Mouse (Mus musculus): ENCODE measurements around the gene 1600002K03Rik. TPM values are rescaled to one million over a fixed set of nuclear protein-coding genes. Genes with fewer than 3 reads are reported as not detected.
"Not testable (repeated sequence)": the region's sequence is repeated elsewhere in the genome, so short reads cannot be mapped to it uniquely, and the experiment has no call there.

Gene 1600002K03Rik
- total and polyA plus RNA-seq, 3 experiments = 5.9 to 6.3 (median 6.0) TPM

GRCm38 (mm10) chr10:80208248-80208647 is 35.5 kb downstream of the 1600002K03Rik start:
- no peak for DNase-seq
- TF ChIP-seq EP300 (IDR thresholded peaks at IDR 0.05; ENCODE audit: insufficient read depth, low read depth, low read length) = no peak
- no peak for TF ChIP-seq POLR2A (IDR thresholded peaks at IDR 0.05; ENCODE audit: insufficient read depth, low read depth, low read length)
- no peak for TF ChIP-seq CTCF (IDR thresholded peaks at IDR 0.05)
- H3K9ac ChIP-seq (ENCODE audit: low read depth, low read length) = no peak overlapping the region
- WGBS = 90% methylated on average over 4 of the region's 4 CpGs
- H3K36me3 ChIP-seq (ENCODE audit: control insufficient read depth, insufficient read depth, low read length) = no peaks in the 10 kb centered on the region
- no peaks in the 10 kb centered on the region for H3K27me3 ChIP-seq (ENCODE audit: control insufficient read depth, insufficient read depth, low read length)
- H3K4me1 ChIP-seq (ENCODE audit: control insufficient read depth, insufficient read depth, low read length) = no peaks in the 10 kb centered on the region
- H3K27ac ChIP-seq = no peak overlapping the region
- no peak overlapping the region for H3K4me3 ChIP-seq
- no peaks in the 10 kb centered on the region for H3K79me2 ChIP-seq (replicated peaks; ENCODE audit: control insufficient read depth, insufficient read depth, low read length)
- intact Hi-C loops (cut with DNase I) = no loop called here

GRCm38 (mm10) chr10:80208841-80209371 is 36.2 kb downstream of the 1600002K03Rik start:
- H3K9ac ChIP-seq (ENCODE audit: low read depth, low read length) = no peak overlapping the region
- no peaks in the 10 kb centered on the region for H3K4me1 ChIP-seq (ENCODE audit: control insufficient read depth, insufficient read depth, low read length)
- no peak for DNase-seq
- H3K27me3 ChIP-seq (ENCODE audit: control insufficient read depth, insufficient read depth, low read length) = no peaks in the 10 kb centered on the region
- TF ChIP-seq CTCF (IDR thresholded peaks at IDR 0.05) = no peak
- no peak for TF ChIP-seq EP300 (IDR thresholded peaks at IDR 0.05; ENCODE audit: insufficient read depth, low read depth, low read length)
- no peak for TF ChIP-seq POLR2A (IDR thresholded peaks at IDR 0.05; ENCODE audit: insufficient read depth, low read depth, low read length)
- no peaks in the 10 kb centered on the region for H3K36me3 ChIP-seq (ENCODE audit: control insufficient read depth, insufficient read depth, low read length)
- no peak overlapping the region for H3K27ac ChIP-seq
- no peak overlapping the region for H3K4me3 ChIP-seq
- no peaks in the 10 kb centered on the region for H3K79me2 ChIP-seq (replicated peaks; ENCODE audit: control insufficient read depth, insufficient read depth, low read length)
- 51% methylated on average over 24 of the region's 24 CpGs for WGBS
- intact Hi-C loops (cut with DNase I) = no loop called here

DNA sequence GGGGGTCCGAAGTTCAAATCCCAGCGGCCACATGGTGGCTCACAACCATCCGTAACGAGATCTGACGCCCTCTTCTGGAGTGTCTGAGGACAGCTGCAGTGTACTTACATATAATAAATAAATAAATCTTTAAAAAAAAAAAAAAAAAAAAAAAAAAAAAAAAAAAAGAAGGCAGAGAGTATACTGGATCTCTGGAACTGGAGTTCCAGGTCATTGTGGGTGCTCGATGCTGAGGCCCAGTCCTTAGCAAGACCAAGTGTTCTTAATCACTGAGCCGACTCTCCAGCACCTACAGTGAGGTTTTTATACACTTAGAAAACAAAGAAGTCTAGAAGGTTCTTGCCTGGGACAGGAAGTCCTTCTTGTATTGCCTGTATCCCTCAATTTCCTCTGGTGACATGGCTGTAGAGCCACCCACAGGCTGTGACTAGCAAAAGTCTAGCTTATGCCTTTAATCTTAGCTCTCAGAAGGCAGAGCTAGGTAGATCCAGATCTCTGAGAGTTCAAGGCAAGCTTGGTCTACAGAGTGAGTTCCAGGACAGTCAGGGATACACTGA is 38.9 kb downstream of the 1600002K03Rik start:
- H3K4me1 ChIP-seq (ENCODE audit: control insufficient read depth, insufficient read depth, low read length); intact Hi-C loops (cut with DNase I); DNase-seq; H3K4me3 ChIP-seq; H3K9ac ChIP-seq (ENCODE audit: low read depth, low read length); H3K27me3 ChIP-seq (ENCODE audit: control insufficient read depth, insufficient read depth, low read length); H3K36me3 ChIP-seq (ENCODE audit: control insufficient read depth, insufficient read depth, low read length); H3K79me2 ChIP-seq (replicated peaks; ENCODE audit: control insufficient read depth, insufficient read depth, low read length); H3K27ac ChIP-seq: not testable (repeated sequence)
- 73% methylated on average over 7 of the region's 7 CpGs for WGBS

DNA sequence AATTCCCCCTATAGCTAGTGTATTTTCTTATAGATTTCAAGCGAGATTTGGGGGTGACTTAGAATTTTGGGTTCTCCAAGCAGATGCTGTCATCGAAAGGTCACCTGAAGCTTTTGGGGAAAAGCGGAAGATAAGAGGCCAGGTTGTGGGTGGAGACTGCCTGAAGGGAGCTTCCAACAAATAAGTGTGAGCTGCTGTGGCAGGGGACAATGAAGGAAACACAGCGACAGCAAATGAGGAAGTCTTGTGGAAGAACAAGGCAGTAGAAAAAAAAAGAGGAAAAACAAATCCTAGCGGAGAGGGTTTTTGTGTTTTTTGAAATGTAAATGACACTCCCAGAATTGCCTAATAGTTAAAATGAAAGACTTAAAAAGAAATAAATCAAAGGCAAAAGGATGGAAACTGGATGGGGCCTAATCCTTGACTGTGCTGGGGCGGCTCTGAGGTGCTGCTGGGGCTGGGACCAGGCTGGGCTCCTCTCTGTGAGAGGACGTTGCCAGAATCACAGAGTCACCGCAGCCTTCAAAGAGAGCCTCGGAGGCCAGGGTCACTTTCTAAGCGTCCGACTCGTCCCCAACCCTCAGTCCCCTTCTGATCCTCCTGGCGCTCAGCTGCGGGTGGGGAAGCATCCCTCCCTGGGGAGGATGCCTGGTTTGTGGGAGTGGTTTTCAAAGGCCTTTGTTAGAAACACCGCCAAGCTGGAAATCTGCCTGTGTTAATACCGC is 42.5 kb downstream of the 1600002K03Rik start:
- DNase-seq = no peak
- H3K27ac ChIP-seq = no peak overlapping the region
- no peak overlapping the region for H3K4me3 ChIP-seq
- intact Hi-C loops (cut with DNase I) = no loop called here
- no peaks in the 10 kb centered on the region for H3K27me3 ChIP-seq (ENCODE audit: control insufficient read depth, insufficient read depth, low read length)
- no peaks in the 10 kb centered on the region for H3K79me2 ChIP-seq (replicated peaks; ENCODE audit: control insufficient read depth, insufficient read depth, low read length)
- TF ChIP-seq EP300 (IDR thresholded peaks at IDR 0.05; ENCODE audit: insufficient read depth, low read depth, low read length) = no peak
- no peak for TF ChIP-seq POLR2A (IDR thresholded peaks at IDR 0.05; ENCODE audit: insufficient read depth, low read depth, low read length)
- no peak for TF ChIP-seq CTCF (IDR thresholded peaks at IDR 0.05)
- no peaks in the 10 kb centered on the region for H3K4me1 ChIP-seq (ENCODE audit: control insufficient read depth, insufficient read depth, low read length)
- WGBS = 42% methylated on average over 16 of the region's 16 CpGs
- H3K9ac ChIP-seq (ENCODE audit: low read depth, low read length) = no peak overlapping the region
- H3K36me3 ChIP-seq (ENCODE audit: control insufficient read depth, insufficient read depth, low read length) = no peaks in the 10 kb centered on the region

- WGBS = 57% methylated on average over 6 of the region's 9 CpGs
- intact Hi-C loops (cut with DNase I) = no loop called here
These were observed 47.9 kb downstream of the 1600002K03Rik start for GRCm38 (mm10) chr10:80220676-80221075.

GRCm38 (mm10) chr10:80223137-80223536 is 50.4 kb downstream of the 1600002K03Rik start:
- H3K27me3 ChIP-seq (ENCODE audit: control insufficient read depth, insufficient read depth, low read length); DNase-seq; H3K79me2 ChIP-seq (replicated peaks; ENCODE audit: control insufficient read depth, insufficient read depth, low read length); H3K36me3 ChIP-seq (ENCODE audit: control insufficient read depth, insufficient read depth, low read length); H3K9ac ChIP-seq (ENCODE audit: low read depth, low read length); H3K27ac ChIP-seq; intact Hi-C loops (cut with DNase I); H3K4me1 ChIP-seq (ENCODE audit: control insufficient read depth, insufficient read depth, low read length); H3K4me3 ChIP-seq: not testable (repeated sequence)
- 73% methylated on average over 2 of the region's 2 CpGs for WGBS

More at GRCm38 (mm10) chr10:80220676-80221075, 47.9 kb downstream of the 1600002K03Rik start:
- no peaks in the 10 kb centered on the region for H3K36me3 ChIP-seq (ENCODE audit: control insufficient read depth, insufficient read depth, low read length)
- H3K4me3 ChIP-seq = no peak overlapping the region
- H3K79me2 ChIP-seq (replicated peaks; ENCODE audit: control insufficient read depth, insufficient read depth, low read length) = no peaks in the 10 kb centered on the region
- no peak for DNase-seq
- H3K4me1 ChIP-seq (ENCODE audit: control insufficient read depth, insufficient read depth, low read length) = no peaks in the 10 kb centered on the region; the same call in 1 of the 2 replicates
- TF ChIP-seq EP300 (IDR thresholded peaks at IDR 0.05; ENCODE audit: insufficient read depth, low read depth, low read length) = no peak
- no peak for TF ChIP-seq CTCF (IDR thresholded peaks at IDR 0.05)
- no peaks in the 10 kb centered on the region for H3K27me3 ChIP-seq (ENCODE audit: control insufficient read depth, insufficient read depth, low read length)
- no peak overlapping the region for H3K27ac ChIP-seq
- H3K9ac ChIP-seq (ENCODE audit: low read depth, low read length) = no peak overlapping the region

Other genes starting within 250 kb of the 1600002K03Rik start
- gene Arid3a, start 245.9 kb upstream of the 1600002K03Rik start, total RNA-seq (2021) = 1 to 10 TPM; 1.3 to 1.5 TPM
- gene Arid3a, start 245.9 kb upstream of the 1600002K03Rik start, polyA plus RNA-seq (2012; rRNA removed) = 0.88 and 1.7 TPM in 2 replicates
- 10 to 100 TPM; 27.8 to 29.4 TPM for gene Wdr18, start 212.8 kb upstream of the 1600002K03Rik start, total RNA-seq (2021)
- gene Wdr18, start 212.8 kb upstream of the 1600002K03Rik start, polyA plus RNA-seq (2012; rRNA removed) = 31.7 and 32.2 TPM in 2 replicates
- under 1 TPM; 0.20 to 0.31 TPM for gene Grin3b, start 202.2 kb upstream of the 1600002K03Rik start, total RNA-seq (2021)
- gene Grin3b, start 202.2 kb upstream of the 1600002K03Rik start, polyA plus RNA-seq (2012; rRNA removed) = 0.20 and 0.29 TPM in 2 replicates
- gene Tmem259, start 188.6 kb upstream of the 1600002K03Rik start, total RNA-seq (2021) = 100 to 1,000 TPM; 109 to 124 TPM
- 184 and 220 TPM in 2 replicates for gene Tmem259, start 188.6 kb upstream of the 1600002K03Rik start, polyA plus RNA-seq (2012; rRNA removed)
- gene Cnn2, start 184.4 kb upstream of the 1600002K03Rik start, total RNA-seq (2021) = 10 to 100 TPM; 30.2 to 39.3 TPM
- 52.5 and 60.7 TPM in 2 replicates for gene Cnn2, start 184.4 kb upstream of the 1600002K03Rik start, polyA plus RNA-seq (2012; rRNA removed)
- gene Abca7, start 176.4 kb upstream of the 1600002K03Rik start, total RNA-seq (2021) = 1 to 10 TPM; 6.6 to 8.0 TPM
- 9.2 and 10.8 TPM in 2 replicates for gene Abca7, start 176.4 kb upstream of the 1600002K03Rik start, polyA plus RNA-seq (2012; rRNA removed)
- gene Arhgap45, start 156.3 kb upstream of the 1600002K03Rik start, total RNA-seq (2021) = 1 to 10 TPM; 3.5 to 5.1 TPM
- gene Arhgap45, start 156.3 kb upstream of the 1600002K03Rik start, polyA plus RNA-seq (2012; rRNA removed) = 8.9 and 16.6 TPM in 2 replicates
- 10 to 100 TPM; 78.3 to 89.8 TPM for gene Polr2e, start 133.1 kb upstream of the 1600002K03Rik start, total RNA-seq (2021)
- 182 and 194 TPM in 2 replicates for gene Polr2e, start 133.1 kb upstream of the 1600002K03Rik start, polyA plus RNA-seq (2012; rRNA removed)
- gene Gpx4, start 125.8 kb upstream of the 1600002K03Rik start, total RNA-seq (2021) = 1,000 to 10,000 TPM in 1 of 2 experiments, 100 to 1,000 TPM in 1; 832 to 1,055 TPM
- 860 and 993 TPM in 2 replicates for gene Gpx4, start 125.8 kb upstream of the 1600002K03Rik start, polyA plus RNA-seq (2012; rRNA removed)
- gene Sbno2, start 67.4 kb upstream of the 1600002K03Rik start, total RNA-seq (2021) = 10 to 100 TPM; 10.6 to 11.2 TPM
- 16.9 and 18.0 TPM in 2 replicates for gene Sbno2, start 67.4 kb upstream of the 1600002K03Rik start, polyA plus RNA-seq (2012; rRNA removed)
- gene Stk11, start 57.1 kb upstream of the 1600002K03Rik start, total RNA-seq (2021) = 100 to 1,000 TPM; 140 to 161 TPM
- 127 and 144 TPM in 2 replicates for gene Stk11, start 57.1 kb upstream of the 1600002K03Rik start, polyA plus RNA-seq (2012; rRNA removed)
- 1,000 to 10,000 TPM; 1,015 to 1,150 TPM for gene Atp5d, start 34.3 kb upstream of the 1600002K03Rik start, total RNA-seq (2021)
- gene Atp5d, start 34.3 kb upstream of the 1600002K03Rik start, polyA plus RNA-seq (2012; rRNA removed) = 1,139 and 1,938 TPM in 2 replicates
- 1 to 10 TPM; 3.9 to 4.9 TPM for gene Cbarp, start 32.1 kb upstream of the 1600002K03Rik start, total RNA-seq (2021)
- 3.0 and 4.3 TPM in 2 replicates for gene Cbarp, start 32.1 kb upstream of the 1600002K03Rik start, polyA plus RNA-seq (2012; rRNA removed)
- 100 to 1,000 TPM in 1 of 2 experiments, 10 to 100 TPM in 1; 96.2 to 102 TPM for gene Midn, start 24.7 kb upstream of the 1600002K03Rik start, total RNA-seq (2021)
- gene Midn, start 24.7 kb upstream of the 1600002K03Rik start, polyA plus RNA-seq (2012; rRNA removed) = 50.1 and 74.5 TPM in 2 replicates
- gene Cirbp, start 7.0 kb upstream of the 1600002K03Rik start, total RNA-seq (2021) = 10 to 100 TPM; 34.2 to 43.2 TPM
- 62.5 and 85.8 TPM in 2 replicates for gene Cirbp, start 7.0 kb upstream of the 1600002K03Rik start, polyA plus RNA-seq (2012; rRNA removed)
- 1 to 10 TPM in 1 of 2 experiments, under 1 TPM in 1; 0.86 to 1.1 TPM for gene Efna2, start 6.5 kb downstream of the 1600002K03Rik start, total RNA-seq (2021)
- 1.2 and 1.7 TPM in 2 replicates for gene Efna2, start 6.5 kb downstream of the 1600002K03Rik start, polyA plus RNA-seq (2012; rRNA removed)
- gene Mum1, start 53.5 kb downstream of the 1600002K03Rik start, total RNA-seq (2021) = 10 to 100 TPM; 11.1 to 11.8 TPM
- gene Mum1, start 53.5 kb downstream of the 1600002K03Rik start, polyA plus RNA-seq (2012; rRNA removed) = 18.0 and 19.4 TPM in 2 replicates
- gene Ndufs7, start 76.2 kb downstream of the 1600002K03Rik start, total RNA-seq (2021) = 1,000 to 10,000 TPM in 1 of 2 experiments, 100 to 1,000 TPM in 1; 943 to 1,108 TPM
- gene Ndufs7, start 76.2 kb downstream of the 1600002K03Rik start, polyA plus RNA-seq (2012; rRNA removed) = 1,263 and 1,990 TPM in 2 replicates
- 1 to 10 TPM; 8.3 to 8.4 TPM for gene Gamt, start 88.1 kb downstream of the 1600002K03Rik start, total RNA-seq (2021)
- 8.0 and 11.0 TPM in 2 replicates for gene Gamt, start 88.1 kb downstream of the 1600002K03Rik start, polyA plus RNA-seq (2012; rRNA removed)
- 10 to 100 TPM; 56.4 to 57.9 TPM for gene Dazap1, start 88.5 kb downstream of the 1600002K03Rik start, total RNA-seq (2021)
- gene Dazap1, start 88.5 kb downstream of the 1600002K03Rik start, polyA plus RNA-seq (2012; rRNA removed) = 37.6 and 41.0 TPM in 2 replicates
- gene Rps15, start 119.5 kb downstream of the 1600002K03Rik start, total RNA-seq (2021) = 100 to 1,000 TPM; 748 to 861 TPM
- 880 and 1,041 TPM in 2 replicates for gene Rps15, start 119.5 kb downstream of the 1600002K03Rik start, polyA plus RNA-seq (2012; rRNA removed)
- gene Apc2, start 123.0 kb downstream of the 1600002K03Rik start, total RNA-seq (2021) = 1 to 10 TPM; 2.3 to 2.6 TPM
- gene Apc2, start 123.0 kb downstream of the 1600002K03Rik start, polyA plus RNA-seq (2012; rRNA removed) = 2.4 and 2.7 TPM in 2 replicates
- 10 to 100 TPM; 13.3 to 14.5 TPM for gene 2310011J03Rik, start 147.6 kb downstream of the 1600002K03Rik start, total RNA-seq (2021)
- 27.3 and 28.9 TPM in 2 replicates for gene 2310011J03Rik, start 147.6 kb downstream of the 1600002K03Rik start, polyA plus RNA-seq (2012; rRNA removed)
- gene Pcsk4, start 156.6 kb downstream of the 1600002K03Rik start, total RNA-seq (2021) = 1 to 10 TPM; 1.4 to 1.8 TPM
- 4.5 and 4.9 TPM in 2 replicates for gene Pcsk4, start 156.6 kb downstream of the 1600002K03Rik start, polyA plus RNA-seq (2012; rRNA removed)
- gene Reep6, start 157.0 kb downstream of the 1600002K03Rik start, total RNA-seq (2021) = 1 to 10 TPM; 2.8 to 3.6 TPM
- gene Reep6, start 157.0 kb downstream of the 1600002K03Rik start, polyA plus RNA-seq (2012; rRNA removed) = 2.9 and 4.1 TPM in 2 replicates
- 10 to 100 TPM; 71.9 to 84.5 TPM for gene Adamtsl5, start 175.5 kb downstream of the 1600002K03Rik start, total RNA-seq (2021)
- 80.9 and 85.2 TPM in 2 replicates for gene Adamtsl5, start 175.5 kb downstream of the 1600002K03Rik start, polyA plus RNA-seq (2012; rRNA removed)
- under 1 TPM; 0.50 to 0.63 TPM for gene Plk5, start 183.5 kb downstream of the 1600002K03Rik start, total RNA-seq (2021)
- gene Plk5, start 183.5 kb downstream of the 1600002K03Rik start, polyA plus RNA-seq (2012; rRNA removed) = 2.0 and 2.7 TPM in 2 replicates
- gene Mex3d, start 214.7 kb downstream of the 1600002K03Rik start, total RNA-seq (2021) = 1 to 10 TPM; 7.3 to 7.5 TPM
- 5.8 and 7.9 TPM in 2 replicates for gene Mex3d, start 214.7 kb downstream of the 1600002K03Rik start, polyA plus RNA-seq (2012; rRNA removed)
- 10 to 100 TPM; 86.5 to 95.2 TPM for gene Mbd3, start 226.6 kb downstream of the 1600002K03Rik start, total RNA-seq (2021)
- 91.4 and 95.1 TPM in 2 replicates for gene Mbd3, start 226.6 kb downstream of the 1600002K03Rik start, polyA plus RNA-seq (2012; rRNA removed)
- 1,000 to 10,000 TPM; 1,743 to 1,981 TPM for gene Uqcr11, start 233.9 kb downstream of the 1600002K03Rik start, total RNA-seq (2021)
- gene Uqcr11, start 233.9 kb downstream of the 1600002K03Rik start, polyA plus RNA-seq (2012; rRNA removed) = 5,192 and 5,251 TPM in 2 replicates